Mouse (Mus musculus) kidney, embryonic 15.5 days (tissue): ENCODE measurements around the gene Lgals7. TPM values are rescaled to one million over a fixed set of nuclear protein-coding genes. Genes with fewer than 3 reads are reported as not detected.

Experiments used
- ATAC-seq: fragments of 200-750 bp; cut with Nextera tagmentation; replicated peaks from 2 replicates; pipeline ENCODE4 v1.8.0; 2017; ENCODE audit warnings: moderate TSS enrichment; ENCODE audit not compliant: low FRiP score
- H3K27ac ChIP-seq: fragments of 300-500 bp; sonication (generic); 2 replicates; pipeline ENCODE4 v1.5.1; 2015; ENCODE audit warnings: mild to moderate bottlenecking, inconsistent platforms
- H3K27me3 ChIP-seq: fragments of 300-500 bp; sonication (generic); 2 replicates; pipeline ENCODE4 v1.6.1; 2015; ENCODE audit warnings: inconsistent platforms
- H3K36me3 ChIP-seq: fragments of 300-500 bp; sonication (generic); 2 replicates; pipeline ENCODE4 v1.6.1; 2015; ENCODE audit warnings: inconsistent platforms
- H3K4me1 ChIP-seq: fragments of 300-500 bp; sonication (generic); 2 replicates; pipeline ENCODE4 v1.6.1; 2015; ENCODE audit warnings: inconsistent platforms
- H3K4me2 ChIP-seq: fragments of 300-500 bp; sonication (generic); 2 replicates; pipeline ENCODE4 v1.6.1; 2015; ENCODE audit warnings: moderate library complexity, mild to moderate bottlenecking, inconsistent platforms
- H3K4me3 ChIP-seq: fragments of 300-500 bp; sonication (generic); replicated peaks from 2 replicates; pipeline ENCODE4 v1.5.1; 2015; ENCODE audit warnings: mild to moderate bottlenecking, inconsistent platforms
- H3K9ac ChIP-seq: fragments of 300-500 bp; sonication (generic); 2 replicates; pipeline ENCODE4 v1.6.1; 2015; ENCODE audit warnings: mild to moderate bottlenecking, inconsistent platforms
- H3K9me3 ChIP-seq: fragments of 300-500 bp; sonication (generic); replicated peaks from 2 replicates; pipeline ENCODE4 v1.6.1; 2016; ENCODE audit warnings: inconsistent platforms
- WGBS: fragments of 180-500 bp; shearing (Covaris S2); methylation state at CpG from one replicate; pipeline ENCODE4 v1.1.7; 2015; ENCODE audit warnings: mixed read lengths; 5-methylcytosine and 5-hydroxymethylcytosine counted together
- polyA plus RNA-seq: library from polyadenylated mRNA; unstranded; fragments of >200 nt; fragmentation: Nextera tagmentation; extraction: Ambion mirVana; gene quantifications from 2 replicates; pipeline ENCODE4 v1.2.1, GENCODE M21; 2015

Lgals7 gene
- polyA plus RNA-seq, 1 experiment from 2014 or later: 1.9 TPM

DNA sequence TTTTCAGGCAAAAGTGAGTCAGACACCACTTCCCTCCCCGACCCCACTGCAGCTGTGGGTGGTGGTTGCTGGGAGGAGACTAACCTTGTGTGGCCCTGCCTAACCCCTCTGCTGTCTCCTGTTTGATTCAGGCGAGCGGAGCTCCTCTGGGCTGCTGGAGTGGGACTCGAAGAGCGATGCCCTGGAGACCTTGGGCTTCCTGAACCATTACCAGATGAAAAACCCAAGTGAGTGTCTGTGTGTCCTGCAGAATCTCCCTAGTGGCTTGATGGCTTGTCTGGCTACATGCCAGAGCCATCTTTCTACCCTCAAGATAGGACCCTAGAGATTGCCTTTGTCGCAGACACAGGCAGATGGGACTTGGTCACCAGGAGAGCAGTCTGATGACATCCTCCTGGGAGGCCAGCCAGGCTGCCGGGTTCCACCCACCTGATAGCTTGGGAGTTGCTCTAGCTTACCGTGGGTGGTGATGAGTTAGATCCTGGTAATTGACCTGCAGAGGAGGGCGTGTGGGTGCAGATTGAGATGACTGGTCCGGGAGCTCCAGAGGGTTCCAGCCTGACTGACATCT lies 42.3 kb upstream of the Lgals7 start:
- H3K9ac ChIP-seq: no peak overlapping the region
- H3K4me1 ChIP-seq: peaks cover 69% of the 10 kb centered on the region
- peak overlapping the region; percentile 63 for H3K27ac ChIP-seq
- 63% methylated on average over 10 of the region's 10 CpGs for WGBS
- no peak overlapping the region for H3K4me2 ChIP-seq
- H3K27me3 ChIP-seq: no peaks in the 10 kb centered on the region
- no peak overlapping the region for H3K4me3 ChIP-seq
- peaks cover 70% of the 10 kb centered on the region for H3K36me3 ChIP-seq
- no peak for ATAC-seq
- H3K9me3 ChIP-seq: no peaks in the 10 kb centered on the region

DNA sequence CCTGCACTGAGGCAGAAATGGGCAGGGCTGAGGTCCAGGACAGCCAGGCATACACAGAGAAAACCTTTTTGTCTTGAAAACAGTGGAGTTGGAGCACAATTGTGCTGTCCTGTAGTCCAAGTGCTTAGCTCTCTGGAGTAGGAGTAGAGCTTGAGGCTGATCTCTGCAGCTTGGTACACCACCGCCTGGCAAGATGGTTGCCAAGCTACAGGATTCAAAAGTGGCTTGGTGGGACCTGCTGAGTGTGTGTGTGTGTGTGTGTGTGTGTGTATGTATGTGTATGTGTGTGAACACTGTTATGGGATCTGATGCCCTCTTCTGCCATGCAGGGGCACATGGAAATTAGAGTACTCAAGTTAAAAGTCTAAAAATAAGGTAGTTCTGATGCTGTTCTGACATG lies 41.1 kb upstream of the Lgals7 start:
- ATAC-seq: no peak
- no peak overlapping the region for H3K4me3 ChIP-seq
- peaks cover 58% of the 10 kb centered on the region for H3K36me3 ChIP-seq
- H3K27me3 ChIP-seq: no peaks in the 10 kb centered on the region
- H3K9ac ChIP-seq: no peak overlapping the region
- no peaks in the 10 kb centered on the region for H3K9me3 ChIP-seq
- peak overlapping the region; percentile 57 for H3K27ac ChIP-seq
- peaks cover 62% of the 10 kb centered on the region for H3K4me1 ChIP-seq
- H3K4me2 ChIP-seq: no peak overlapping the region
- WGBS: 63% methylated on average over 1 of the region's 1 CpGs

DNA sequence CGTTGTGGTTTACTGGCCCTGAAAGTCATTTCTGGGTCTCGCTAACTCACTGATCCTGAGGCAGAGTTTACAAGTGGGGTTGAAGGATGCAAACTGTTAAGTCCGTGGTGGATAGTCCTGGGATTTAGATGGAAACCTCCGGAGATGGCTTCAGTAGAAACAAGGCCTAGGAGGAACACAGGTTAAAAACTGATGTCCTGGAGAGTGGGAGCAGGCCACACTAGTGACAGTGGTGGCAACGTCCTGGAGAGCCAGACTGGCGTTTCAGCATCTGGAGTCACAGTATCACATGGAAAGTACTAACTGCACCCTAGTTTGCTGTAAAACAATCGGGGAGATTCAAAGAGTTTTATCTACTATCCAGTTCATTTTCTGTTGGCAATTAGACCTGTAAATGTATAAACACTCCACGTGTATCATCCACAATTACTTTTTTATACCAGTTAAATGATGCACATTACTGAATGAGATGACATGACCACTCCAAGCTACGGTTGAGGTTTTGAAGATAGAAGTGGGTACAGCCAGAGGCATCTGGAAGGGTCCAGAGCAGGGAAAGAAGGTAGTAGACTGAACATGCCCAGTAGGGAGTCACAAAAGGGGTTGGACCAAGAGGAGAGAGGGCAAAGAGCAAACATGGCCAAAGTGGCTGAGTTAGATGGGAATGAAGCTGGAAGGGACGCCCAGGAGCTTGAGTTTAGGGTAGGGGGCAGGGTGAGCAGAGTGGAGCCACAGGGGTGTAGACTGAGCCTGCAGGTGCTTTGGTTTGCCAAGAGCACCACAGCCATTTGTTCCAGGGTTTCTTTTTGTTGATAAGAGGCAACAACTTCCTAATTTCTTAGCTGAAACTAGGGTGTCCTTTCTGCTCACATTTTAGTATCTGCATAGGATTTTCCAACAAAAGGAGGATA lies 40.4 kb upstream of the Lgals7 start:
- no peak overlapping the region for H3K9ac ChIP-seq
- no peak for ATAC-seq
- H3K4me3 ChIP-seq: no peak overlapping the region
- no peaks in the 10 kb centered on the region for H3K9me3 ChIP-seq
- peak overlapping the region; percentile 81; the same call in 1 of the 2 replicates for H3K27ac ChIP-seq
- peaks cover 51% of the 10 kb centered on the region for H3K36me3 ChIP-seq
- WGBS: 58% methylated on average over 10 of the region's 10 CpGs
- H3K27me3 ChIP-seq: no peaks in the 10 kb centered on the region
- H3K4me1 ChIP-seq: peaks cover 60% of the 10 kb centered on the region
- H3K4me2 ChIP-seq: no peak overlapping the region

DNA sequence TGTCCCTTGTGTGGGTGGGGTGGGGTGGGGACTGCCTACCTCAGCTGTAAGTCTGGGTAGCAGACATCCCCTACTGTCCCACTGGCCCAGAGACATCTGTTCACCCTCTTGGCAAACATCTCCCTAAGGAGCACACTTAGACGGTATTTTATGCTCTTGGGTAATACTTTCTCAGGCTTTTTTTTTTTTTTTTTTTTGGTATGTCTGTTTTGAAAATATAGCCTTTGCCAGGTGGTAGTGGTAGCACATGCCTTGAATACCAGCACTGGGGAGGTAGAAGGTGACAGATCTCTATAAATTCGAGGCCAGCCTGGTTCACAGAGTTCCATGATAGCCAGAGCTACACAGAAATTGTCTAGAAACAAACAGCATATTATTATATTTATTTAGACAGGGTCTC lies 39.7 kb upstream of the Lgals7 start:
- H3K27ac ChIP-seq: peak overlapping the region; percentile 81
- H3K36me3 ChIP-seq: peaks cover 48% of the 10 kb centered on the region
- no peak overlapping the region for H3K4me2 ChIP-seq
- H3K9ac ChIP-seq: no peak overlapping the region
- no peak overlapping the region for H3K4me3 ChIP-seq
- no peak for ATAC-seq
- H3K27me3 ChIP-seq: no peaks in the 10 kb centered on the region
- WGBS: 56% methylated on average over 2 of the region's 2 CpGs
- H3K9me3 ChIP-seq: no peaks in the 10 kb centered on the region
- peaks cover 55% of the 10 kb centered on the region for H3K4me1 ChIP-seq

DNA sequence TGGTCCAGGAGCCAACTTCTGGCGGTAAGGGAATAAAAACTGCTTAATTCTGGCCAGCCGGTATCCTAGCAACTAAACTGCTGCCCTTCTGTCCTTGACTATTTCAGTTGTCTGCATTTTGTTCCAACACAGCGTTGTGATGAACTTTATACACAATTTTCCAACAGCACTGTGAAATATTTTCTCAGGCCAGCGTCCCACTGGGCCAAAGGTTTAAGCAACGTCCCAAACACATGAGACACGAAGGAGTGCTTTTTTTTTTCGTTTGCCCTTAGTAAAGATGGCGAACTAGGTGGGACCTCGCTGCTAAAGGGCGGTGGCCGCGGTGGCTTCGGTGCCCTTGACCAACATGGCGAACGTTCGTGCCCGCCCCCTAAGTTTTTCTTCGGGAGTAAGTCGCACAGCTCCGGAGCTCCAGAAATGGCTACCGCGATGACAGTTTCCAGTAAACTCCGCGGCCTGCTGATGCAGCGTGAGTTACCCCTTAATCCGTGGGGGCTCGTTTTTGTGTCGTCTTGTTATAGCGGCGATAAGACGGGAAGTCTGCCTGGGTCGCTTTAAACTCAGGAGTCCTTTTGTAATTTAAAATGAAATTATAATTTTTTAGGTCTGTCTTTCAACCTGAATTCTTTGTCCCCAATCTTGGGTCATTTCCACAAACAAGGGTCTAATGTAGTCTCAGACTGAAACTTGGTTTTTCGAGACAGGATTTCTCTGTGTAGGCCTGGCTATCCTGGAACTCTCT lies 38.5 kb upstream of the Lgals7 start, which contains the start of gene Ech1:
TSS of gene Ech1 (plus strand) at position 277 of the 745 bp plus-strand sequence.
- Histone ChIP-seq H3K27me3 (no peaks in the 10 kb centered on the region), H3K4me1 (peaks cover 46% of the 10 kb centered on the region), H3K9me3 (no peaks in the 10 kb centered on the region), H3K4me2 (peak within 1 kb of the TSS; percentile 56), H3K36me3 (peaks cover 46% of the 10 kb centered on the region), H3K4me3 (peak within 1 kb of the TSS; percentile 53), H3K9ac (peak within 1 kb of the TSS; percentile 40), H3K27ac (peak within 1 kb of the TSS; percentile 81)
- WGBS: 2% methylated on average over 33 of the region's 33 CpGs
- peak; percentile 77 for ATAC-seq

DNA sequence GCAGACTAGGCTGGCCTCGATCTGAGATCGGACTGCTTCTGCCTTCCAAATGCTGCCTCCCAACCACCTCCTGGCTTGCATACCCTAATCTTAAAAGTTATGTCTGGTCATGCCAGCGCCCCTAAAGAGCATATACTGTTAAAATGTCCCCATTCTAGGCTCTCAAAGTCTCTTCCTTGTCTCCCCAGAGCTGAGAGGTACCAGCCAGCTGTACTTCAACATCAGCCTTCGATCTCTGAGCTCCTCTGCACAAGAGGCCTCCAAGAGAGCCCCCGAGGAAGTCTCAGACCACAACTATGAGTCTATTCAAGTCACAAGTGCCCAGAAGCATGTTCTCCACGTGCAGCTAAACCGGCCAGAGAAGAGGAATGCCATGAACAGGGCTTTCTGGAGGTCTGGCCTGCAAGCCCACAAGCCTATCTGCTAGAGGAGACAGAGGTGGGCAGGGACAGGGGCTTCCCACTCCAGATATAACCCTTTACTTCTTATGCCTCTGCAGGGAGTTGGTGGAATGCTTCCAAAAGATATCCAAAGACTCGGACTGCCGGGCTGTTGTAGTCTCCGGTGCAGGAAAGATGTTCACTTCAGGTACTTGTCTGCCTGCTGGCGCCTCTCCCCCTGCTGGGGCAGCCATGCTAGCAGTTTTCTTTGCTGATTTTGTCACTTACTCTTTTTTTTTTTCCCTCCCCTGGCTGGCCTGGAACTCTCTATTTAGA lies 37.8 kb upstream of the Lgals7 start:
- Histone ChIP-seq H3K4me1 (peaks cover 39% of the 10 kb centered on the region), H3K36me3 (peaks cover 46% of the 10 kb centered on the region), H3K4me3 (peak overlapping the region; percentile 53), H3K27ac (peak overlapping the region; percentile 81), H3K9me3 (no peaks in the 10 kb centered on the region), H3K4me2 (peak overlapping the region; percentile 56), H3K9ac (peak overlapping the region; percentile 35), H3K27me3 (no peaks in the 10 kb centered on the region)
- ATAC-seq: no peak
- WGBS: 58% methylated on average over 11 of the region's 11 CpGs

DNA sequence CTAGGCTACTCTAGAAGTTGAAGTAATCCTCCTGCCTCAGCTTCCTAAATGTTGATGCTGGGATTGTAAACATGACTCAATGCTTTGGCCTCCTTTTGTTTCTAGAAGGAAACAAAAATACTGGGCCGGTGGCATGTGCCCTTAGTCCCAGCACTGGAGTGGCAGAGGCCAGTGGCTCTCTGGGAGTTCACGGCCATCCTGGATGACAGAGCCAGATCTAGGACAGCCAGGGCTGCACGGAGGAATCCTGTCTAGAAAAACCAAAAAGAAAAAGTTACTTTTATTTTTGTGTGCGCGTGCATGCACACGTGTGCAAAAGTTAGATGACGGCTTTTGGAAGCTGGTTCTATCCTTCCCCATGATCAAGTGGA lies 37.3 kb upstream of the Lgals7 start:
- WGBS: 89% methylated on average over 7 of the region's 7 CpGs
- peak overlapping the region; percentile 81; the same call in 1 of the 2 replicates for H3K27ac ChIP-seq
- H3K9me3 ChIP-seq: no peaks in the 10 kb centered on the region

DNA sequence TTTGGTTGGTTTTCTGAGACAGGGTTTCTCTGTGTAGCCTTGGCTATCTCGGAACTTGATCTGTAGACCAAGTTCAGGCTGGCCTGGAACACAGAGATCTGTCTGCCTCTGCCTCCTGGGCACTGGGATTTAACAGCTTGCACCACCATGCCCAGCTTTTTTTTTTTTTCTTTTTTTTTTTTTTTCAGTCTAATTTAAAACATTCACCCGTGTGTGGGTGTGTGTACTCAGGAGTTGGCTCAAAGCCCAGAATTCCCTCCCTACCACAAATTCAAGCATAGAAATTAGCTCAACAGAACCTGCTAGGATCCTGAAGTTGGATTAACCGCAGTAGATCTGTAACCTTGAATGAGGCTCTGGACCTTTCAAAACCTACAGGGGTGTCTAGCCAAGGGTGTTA lies 36.3 kb upstream of the Lgals7 start:
- Histone ChIP-seq H3K27ac (no peak overlapping the region), H3K4me2 (no peak overlapping the region)

More for the DNA sequence above, 37.3 kb upstream of the Lgals7 start:
- H3K36me3 ChIP-seq: peaks cover 46% of the 10 kb centered on the region
- no peak overlapping the region for H3K9ac ChIP-seq
- peak overlapping the region; percentile 56; the same call in 1 of the 2 replicates for H3K4me2 ChIP-seq
- H3K4me1 ChIP-seq: peaks cover 34% of the 10 kb centered on the region
- no peaks in the 10 kb centered on the region for H3K27me3 ChIP-seq
- peak overlapping the region; percentile 53 for H3K4me3 ChIP-seq
- ATAC-seq: no peak

DNA sequence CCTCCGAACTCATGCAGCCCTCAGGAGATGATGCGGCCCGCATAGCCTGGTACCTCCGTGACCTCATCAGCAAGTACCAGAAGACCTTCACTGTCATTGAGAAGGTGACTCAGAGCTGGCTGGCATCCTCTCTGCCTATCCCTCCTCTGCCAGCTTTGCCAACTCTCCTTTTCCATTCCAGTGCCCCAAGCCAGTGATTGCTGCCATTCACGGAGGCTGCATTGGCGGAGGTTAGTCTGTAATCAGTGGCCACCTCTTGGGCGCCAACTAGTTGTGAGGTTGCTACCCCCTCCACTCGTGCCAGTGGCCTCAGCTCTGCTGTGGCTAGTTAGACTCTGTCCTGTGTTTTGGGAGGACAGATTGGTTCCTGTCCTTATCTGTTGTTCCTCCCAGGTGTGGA lies 33.8 kb upstream of the Lgals7 start:
- no peak overlapping the region for H3K27ac ChIP-seq
- H3K36me3 ChIP-seq: peaks cover 33% of the 10 kb centered on the region
- ATAC-seq: no peak
- no peak overlapping the region for H3K9ac ChIP-seq
- no peak overlapping the region for H3K4me2 ChIP-seq
- H3K9me3 ChIP-seq: no peaks in the 10 kb centered on the region
- H3K4me1 ChIP-seq: peaks cover 19% of the 10 kb centered on the region
- no peak overlapping the region for H3K4me3 ChIP-seq
- H3K27me3 ChIP-seq: no peaks in the 10 kb centered on the region
- 94% methylated on average over 8 of the region's 8 CpGs for WGBS

More for the DNA sequence above, 36.3 kb upstream of the Lgals7 start:
- H3K27me3 ChIP-seq: no peaks in the 10 kb centered on the region
- peaks cover 44% of the 10 kb centered on the region for H3K36me3 ChIP-seq
- H3K9me3 ChIP-seq: no peaks in the 10 kb centered on the region
- H3K9ac ChIP-seq: no peak overlapping the region
- no peak overlapping the region for H3K4me3 ChIP-seq
- WGBS: 51% methylated on average over 3 of the region's 3 CpGs
- no peak for ATAC-seq
- H3K4me1 ChIP-seq: peaks cover 34% of the 10 kb centered on the region

DNA sequence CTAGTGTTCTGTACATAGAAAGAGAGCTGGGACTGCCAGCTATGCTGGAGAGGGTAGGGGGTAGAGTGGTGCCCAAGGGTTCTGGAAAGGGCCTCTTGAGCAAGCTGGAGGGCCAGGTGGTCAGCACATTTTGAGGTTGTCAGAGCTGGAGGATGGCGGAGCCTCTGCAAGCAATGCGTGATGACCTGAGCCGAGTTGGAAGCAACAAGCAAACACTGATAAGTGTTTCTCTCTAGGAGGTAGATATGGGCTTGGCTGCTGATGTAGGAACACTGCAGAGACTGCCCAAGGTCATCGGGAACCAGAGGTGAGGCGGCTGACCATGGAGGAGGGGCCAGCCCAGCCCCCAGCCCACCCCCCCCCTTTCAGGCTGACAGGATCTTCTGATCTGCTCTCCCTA lies 32.7 kb upstream of the Lgals7 start:
- no peak overlapping the region for H3K9ac ChIP-seq
- ATAC-seq: 0 out of 2 replicates have a peak, but pooled peaks have one; percentile 9
- no peaks in the 10 kb centered on the region for H3K27me3 ChIP-seq
- no peaks in the 10 kb centered on the region for H3K9me3 ChIP-seq
- WGBS: 95% methylated on average over 5 of the region's 5 CpGs
- H3K36me3 ChIP-seq: peaks cover 33% of the 10 kb centered on the region
- no peak overlapping the region for H3K4me3 ChIP-seq
- no peak overlapping the region for H3K4me2 ChIP-seq
- peaks cover 13% of the 10 kb centered on the region for H3K4me1 ChIP-seq
- no peak overlapping the region for H3K27ac ChIP-seq

DNA sequence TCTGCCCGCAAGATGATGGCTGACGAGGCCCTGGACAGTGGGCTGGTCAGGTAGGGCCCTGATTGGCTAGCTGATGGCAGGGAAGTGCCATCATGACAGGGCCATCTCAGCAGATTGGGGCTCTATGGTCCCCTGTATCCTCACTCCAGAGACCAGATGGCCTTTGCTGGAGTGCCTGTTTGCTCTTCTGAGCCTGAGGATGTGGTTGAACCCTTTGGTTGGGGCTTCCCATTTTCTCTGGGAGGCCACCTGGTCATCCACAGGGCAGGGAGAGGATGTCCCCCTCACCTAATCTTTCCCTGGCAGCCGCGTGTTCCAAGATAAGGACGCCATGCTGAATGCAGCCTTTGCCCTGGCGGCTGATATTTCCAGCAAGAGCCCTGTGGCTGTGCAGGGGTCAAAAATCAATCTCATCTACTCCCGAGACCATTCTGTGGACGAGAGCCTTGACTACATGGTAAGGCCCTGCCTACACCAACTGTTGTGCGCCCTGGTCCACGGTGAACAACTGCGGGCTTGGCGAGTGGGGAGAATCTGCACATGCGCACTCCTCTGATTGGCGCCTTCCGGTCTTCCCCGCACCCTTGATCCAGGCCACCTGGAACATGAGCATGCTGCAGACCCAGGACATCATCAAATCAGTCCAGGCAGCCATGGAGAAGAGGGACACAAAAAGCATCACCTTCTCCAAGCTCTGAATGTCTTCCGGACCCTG lies 32.1 kb upstream of the Lgals7 start:
- H3K4me1 ChIP-seq: peaks cover 7% of the 10 kb centered on the region; the same call in 1 of the 2 replicates
- H3K4me2 ChIP-seq: no peak overlapping the region
- no peak overlapping the region for H3K4me3 ChIP-seq
- no peaks in the 10 kb centered on the region for H3K27me3 ChIP-seq
- peaks cover 33% of the 10 kb centered on the region for H3K36me3 ChIP-seq
- 90% methylated on average over 17 of the region's 17 CpGs for WGBS
- H3K27ac ChIP-seq: no peak overlapping the region
- no peak for ATAC-seq
- H3K9ac ChIP-seq: no peak overlapping the region
- H3K9me3 ChIP-seq: no peaks in the 10 kb centered on the region
